Mouse (Mus musculus) Patski (cell line): Measurements from ENCODE around the gene Plekha6. TPM values are rescaled to one million over a fixed set of nuclear protein-coding genes. Genes with fewer than 3 reads are reported as not detected.

ENCODE experiments used
- ATAC-seq: fragments of 100-300 bp; one replicate; pipeline ENCODE4 v1.8.0; 2021
- CTCF ChIA-PET: fragments of 350-600 bp; sonication (Branson Sonifier 250); formaldehyde crosslinking; loops from one replicate; lab custom pipeline; 2022; ENCODE audit warnings: inconsistent platforms; lab: Charles Lee
- POLR2A ChIA-PET: fragments of 350-600 bp; sonication (Branson Sonifier 250); formaldehyde crosslinking; loops from one replicate; lab custom pipeline; 2022; ENCODE audit warnings: antibody characterized with exemption, inconsistent platforms; lab: Charles Lee
- DNase-seq: peaks from one replicate; pipeline ENCODE4 v3.0.0-alpha.2; 2011; ENCODE audit warnings: low read depth, low spot score
- H3K27me3 ChIP-seq: fragments of 371-371 bp; one replicate; pipeline ENCODE4 v1.5.1; 2021
- CTCF ChIP-seq: fragments of 100-300 bp; IDR thresholded peaks from one replicate; pipeline ENCODE4 v1.5.1; 2021
- in situ Hi-C: fragments of 300-500 bp; cut with MboI; formaldehyde crosslinking; loops from 3 replicates; pipeline ENCODE4 v1.11.1; 2018; ENCODE audit warnings: low pct_unique_long_range_greater_than_20kb, mixed read lengths
- polyA plus RNA-seq: library from polyadenylated mRNA; unstranded; gene quantifications from one replicate; pipeline ENCODE4 v1.2.3, GENCODE M21; 2021

Gene Plekha6
- polyA plus RNA-seq, 1 experiment from 2014 or later, result 17.6 TPM

- no peak for TF ChIP-seq CTCF
- ChIA-PET CTCF (interaction anchor here (0.7 to 0.8 kb wide), 2 partner anchors 18 to 201 kb away, joined by 3 read pairs; partner anchors contain the start of gene Etnk2), POLR2A (no interaction called here)
- ATAC-seq (no peak), DNase-seq (no peak)
- in situ Hi-C loops, result no loop called here
- peaks cover 53% of the 10 kb centered on the region for H3K27me3 ChIP-seq
Observed at GRCm38 (mm10) chr1:133162981-133163380, 1.0 kb upstream of the Plekha6 start.

GRCm38 (mm10) chr1:133164591-133165011 lies 591 bp downstream of the Plekha6 start:
- DNase-seq (no peak), ATAC-seq (no peak)
- POLR2A ChIA-PET, result no interaction called here
- CTCF ChIA-PET, result no interaction called here
- in situ Hi-C loops, result no loop called here
- no peak for TF ChIP-seq CTCF
- H3K27me3 ChIP-seq, result peaks cover 59% of the 10 kb centered on the region

GRCm38 (mm10) chr1:133165111-133165510 lies 1.1 kb downstream of the Plekha6 start:
- in situ Hi-C loops, result no loop called here
- ChIA-PET POLR2A (no interaction called here), CTCF (no interaction called here)
- no peak for TF ChIP-seq CTCF
- DNase-seq, result no peak
- no peak for ATAC-seq
- peaks cover 62% of the 10 kb centered on the region for H3K27me3 ChIP-seq

GRCm38 (mm10) chr1:133168318-133169060 lies 4.5 kb downstream of the Plekha6 start:
- TF ChIP-seq CTCF, result no peak
- H3K27me3 ChIP-seq, result peaks cover 52% of the 10 kb centered on the region
- in situ Hi-C loops, result no loop called here
- CTCF ChIA-PET, result interaction anchor here (1.0 to 1.5 kb wide), 3 partner anchors 9 to 185 kb away, joined by 3 to 4 read pairs (median 3); no protein-coding TSS in a partner anchor
- ATAC-seq, result no peak
- DNase-seq, result no peak
- POLR2A ChIA-PET, result interaction anchor here (0.7 kb wide), 1 partner anchor 73 kb away, joined by 3 read pairs; no protein-coding TSS in a partner anchor

- ChIA-PET CTCF (interaction anchor here (0.9 kb wide), 1 partner anchor 137 kb away, joined by 3 read pairs; no protein-coding TSS in a partner anchor), POLR2A (no interaction called here)
- no peak for ATAC-seq
- in situ Hi-C loops, result no loop called here
- no peak for DNase-seq
- no peak for TF ChIP-seq CTCF
- peaks cover 37% of the 10 kb centered on the region for H3K27me3 ChIP-seq
Observed at GRCm38 (mm10) chr1:133170196-133170595, 6.2 kb downstream of the Plekha6 start.

GRCm38 (mm10) chr1:133171357-133171756 lies 7.3 kb downstream of the Plekha6 start:
- in situ Hi-C loops, result no loop called here
- ATAC-seq (no peak), DNase-seq (no peak)
- peaks cover 27% of the 10 kb centered on the region for H3K27me3 ChIP-seq
- ChIA-PET CTCF (interaction anchor here (0.9 kb wide), 1 partner anchor 136 kb away, joined by 3 read pairs; no protein-coding TSS in a partner anchor), POLR2A (no interaction called here)
- no peak for TF ChIP-seq CTCF

GRCm38 (mm10) chr1:133175150-133175549 lies 11.1 kb downstream of the Plekha6 start:
- H3K27me3 ChIP-seq, result peaks cover 11% of the 10 kb centered on the region
- DNase-seq, result no peak
- no peak for ATAC-seq
- no peak for TF ChIP-seq CTCF
- ChIA-PET CTCF (interaction anchor here (3.2 kb wide), 1 partner anchor 132 kb away, joined by 17 read pairs; no protein-coding TSS in a partner anchor), POLR2A (interaction anchor here (0.8 kb wide), 1 partner anchor 71 kb away, joined by 3 read pairs; no protein-coding TSS in a partner anchor)
- in situ Hi-C loops, result loop anchor here (5.0 kb wide), 3 partner anchors 132 to 432 kb away; partner anchors contain the start of gene Golt1a

GRCm38 (mm10) chr1:133177480-133178172 lies 13.6 kb downstream of the Plekha6 start:
- ChIA-PET CTCF (interaction anchor here (0.6 to 7.5 kb wide), 17 partner anchors 9 to 176 kb away, joined by 3 to 107 read pairs (median 4); partner anchors contain the start of genes Golt1a, Kiss1 and Ren1), POLR2A (no interaction called here)
- in situ Hi-C loops, result loop anchor here (5.0 kb wide), 3 partner anchors 130 to 430 kb away; partner anchors contain the start of gene Golt1a
- H3K27me3 ChIP-seq, result no peaks in the 10 kb centered on the region
- ATAC-seq (no peak), DNase-seq (no peak)
- TF ChIP-seq CTCF, result no peak

GRCm38 (mm10) chr1:133178732-133179440 lies 14.9 kb downstream of the Plekha6 start:
- no peak for TF ChIP-seq CTCF
- no peak for ATAC-seq
- H3K27me3 ChIP-seq, result no peaks in the 10 kb centered on the region
- DNase-seq, result no peak
- CTCF ChIA-PET, result interaction anchor here (1.2 to 7.5 kb wide), 6 partner anchors 124 to 202 kb away, joined by 4 to 107 read pairs (median 10); partner anchors contain the start of gene Golt1a
- in situ Hi-C loops, result loop anchor here (5.0 kb wide), 3 partner anchors 128 to 428 kb away; partner anchors contain the start of gene Golt1a
- POLR2A ChIA-PET, result no interaction called here
